8 mouse cellular contexts compared by ENCODE assay signal in genomic region chr4:135854630-135855029, GRCm38 (mm10). TPM values are rescaled to one million over a fixed set of nuclear protein-coding genes. Genes with fewer than 3 reads are reported as not detected.
DNase-seq lines count a peak whose midpoint lies in the region; ATAC-seq and TF ChIP-seq lines count a peak whose summit lies in the region.

No protein-coding gene starts in this region.

- TF ChIP-seq CTCF in left cerebral cortex, adult 2 months (IDR thresholded peaks at IDR 0.05): no peak

- no peak for DNase-seq in left cerebral cortex, adult 2 months (ENCODE audit: extremely low spot score in 1 of 2, low spot score in 2 of 2)
- no peak for DNase-seq in left cerebral cortex, adult 18-20 months (ENCODE audit: low spot score in 2 of 2)
- DNase-seq in cerebellum, adult 11 months: no peak
- DNase-seq in ovary, postnatal 10 days (ENCODE audit: low spot score): no peak

- WGBS in forebrain, embryonic 13.5 days: 68% methylated on average over 11 of the region's 11 CpGs
- WGBS in limb, embryonic 12.5 days: 72% methylated on average over 11 of the region's 11 CpGs
- WGBS in neural tube, embryonic 14.5 days: 72% methylated on average over 11 of the region's 11 CpGs

- H3K27me3 ChIP-seq in forebrain, embryonic 13.5 days: no peaks in the 10 kb centered on the region
- H3K27me3 ChIP-seq in limb, embryonic 12.5 days: no peaks in the 10 kb centered on the region
- H3K27me3 ChIP-seq in neural tube, embryonic 14.5 days (ENCODE audit: control insufficient read depth, insufficient read depth, low read length): no peaks in the 10 kb centered on the region

- peak overlapping the region; percentile 95 for H3K9ac ChIP-seq in forebrain, embryonic 13.5 days
- H3K9ac ChIP-seq in limb, embryonic 12.5 days (replicated peaks): peak overlapping the region; percentile 99
- no peak overlapping the region for H3K9ac ChIP-seq in neural tube, embryonic 14.5 days (replicated peaks; ENCODE audit: low read depth, low read length)

- intact Hi-C loops in left cerebral cortex, adult 2 months (cut with DNase I): loop anchor here (2.0 to 5.0 kb wide), 2 partner anchors 22 to 32 kb away; no protein-coding TSS in a partner anchor

- H3K4me2 ChIP-seq in forebrain, embryonic 13.5 days: peak overlapping the region; percentile 82
- H3K4me2 ChIP-seq in limb, embryonic 12.5 days: peak overlapping the region; percentile 76
- H3K4me2 ChIP-seq in neural tube, embryonic 14.5 days (ENCODE audit: low read depth, low read length): peak overlapping the region; percentile 68; the same call in 1 of the 2 replicates

- no peak for ATAC-seq in forebrain, embryonic 13.5 days
- no peak for ATAC-seq in limb, embryonic 12.5 days (ENCODE audit: insufficient number of reproducible peaks, insufficient read depth, low FRiP score, low TSS enrichment, low read depth)
- ATAC-seq in neural tube, embryonic 14.5 days (ENCODE audit: low read depth): no peak
- no peak for ATAC-seq in megakaryocyte progenitor cell, adult 5-6 weeks (replicated peaks; ENCODE audit: poor library complexity)

- H3K9me3 ChIP-seq in forebrain, embryonic 13.5 days (replicated peaks): no peaks in the 10 kb centered on the region
- no peaks in the 10 kb centered on the region for H3K9me3 ChIP-seq in limb, embryonic 12.5 days
- H3K9me3 ChIP-seq in neural tube, embryonic 14.5 days (ENCODE audit: control insufficient read depth, low read length): no peaks in the 10 kb centered on the region

- H3K4me1 ChIP-seq in forebrain, embryonic 13.5 days: peaks cover 54% of the 10 kb centered on the region
- H3K4me1 ChIP-seq in limb, embryonic 12.5 days (replicated peaks): peaks cover 26% of the 10 kb centered on the region
- H3K4me1 ChIP-seq in neural tube, embryonic 14.5 days (ENCODE audit: control insufficient read depth, insufficient read depth, low read length): peaks cover 28% of the 10 kb centered on the region

- H3K36me3 ChIP-seq in forebrain, embryonic 13.5 days (ENCODE audit: poor library complexity, severe bottlenecking): no peaks in the 10 kb centered on the region
- H3K36me3 ChIP-seq in limb, embryonic 12.5 days: peaks cover 5% of the 10 kb centered on the region; the same call in 1 of the 2 replicates
- H3K36me3 ChIP-seq in neural tube, embryonic 14.5 days (ENCODE audit: control insufficient read depth, insufficient read depth, low read length): no peaks in the 10 kb centered on the region

- peak overlapping the region; percentile 78 for H3K27ac ChIP-seq in left cerebral cortex, adult 2 months
- H3K27ac ChIP-seq in forebrain, embryonic 13.5 days: peak overlapping the region; percentile 99
- peak overlapping the region; percentile 99 for H3K27ac ChIP-seq in limb, embryonic 12.5 days
- peak overlapping the region; percentile 97 for H3K27ac ChIP-seq in neural tube, embryonic 14.5 days (ENCODE audit: low read depth, low read length)

- H3K4me3 ChIP-seq in left cerebral cortex, adult 2 months: no peak overlapping the region
- H3K4me3 ChIP-seq in forebrain, embryonic 13.5 days: peak overlapping the region; percentile 74; the same call in 1 of the 2 replicates
- H3K4me3 ChIP-seq in limb, embryonic 12.5 days (replicated peaks): no peak overlapping the region; the same call in 1 of the 2 replicates
- no peak overlapping the region for H3K4me3 ChIP-seq in neural tube, embryonic 14.5 days (ENCODE audit: low read depth, low read length)

RNA-seq across cellular contexts. Expression of gene Srsf10, which starts 0.9 kb away (rescaled TPM):
- 10 to 100 TPM; 70.8 to 82.2 TPM for total RNA-seq in left cerebral cortex, adult 2 months (2021)
- total RNA-seq in left cerebral cortex, adult 18-20 months (2021): 10 to 100 TPM; 72.3 to 76.1 TPM
- 341 and 352 TPM in 2 replicates for polyA plus RNA-seq in forebrain, embryonic 13.5 days (2015; fragmentation: Nextera tagmentation; extraction: Ambion mirVana)
- polyA plus RNA-seq in limb, embryonic 12.5 days (2016; fragmentation: Nextera tagmentation; extraction: Ambion mirVana): 392 and 402 TPM in 2 replicates
- polyA plus RNA-seq in neural tube, embryonic 14.5 days (2014; fragmentation: Nextera tagmentation; extraction: Ambion mirVana): 219 and 228 TPM in 2 replicates
- total RNA-seq in megakaryocyte progenitor cell, adult 5-6 weeks (2015): 195 and 208 TPM in 2 replicates
- total RNA-seq in megakaryocyte progenitor cell, adult 5-6 weeks (2017): 200 and 240 TPM in 2 replicates

RNA-seq across cellular contexts. Expression of gene Pnrc2, which starts 19.0 kb away (rescaled TPM):
- 10 to 100 TPM; 41.1 to 41.7 TPM for total RNA-seq in left cerebral cortex, adult 2 months (2021)
- 10 to 100 TPM; 39.6 to 52.7 TPM for total RNA-seq in left cerebral cortex, adult 18-20 months (2021)
- 180 and 185 TPM in 2 replicates for polyA plus RNA-seq in forebrain, embryonic 13.5 days (2015; fragmentation: Nextera tagmentation; extraction: Ambion mirVana)
- 209 and 220 TPM in 2 replicates for polyA plus RNA-seq in limb, embryonic 12.5 days (2016; fragmentation: Nextera tagmentation; extraction: Ambion mirVana)
- polyA plus RNA-seq in neural tube, embryonic 14.5 days (2014; fragmentation: Nextera tagmentation; extraction: Ambion mirVana): 85.7 and 100 TPM in 2 replicates
- 151 TPM in 2 replicates for total RNA-seq in megakaryocyte progenitor cell, adult 5-6 weeks (2015)
- 131 and 154 TPM in 2 replicates for total RNA-seq in megakaryocyte progenitor cell, adult 5-6 weeks (2017)

RNA-seq across cellular contexts. Expression of gene Cnr2, which starts 40.6 kb away (rescaled TPM):
- under 1 TPM in 1 of 2 experiments, not detected in 1; 0.11 TPM for total RNA-seq in left cerebral cortex, adult 2 months (2021)
- total RNA-seq in left cerebral cortex, adult 18-20 months (2021): not detected
- polyA plus RNA-seq in forebrain, embryonic 13.5 days (2015; fragmentation: Nextera tagmentation; extraction: Ambion mirVana): 0.13 and 0.21 TPM in 2 replicates
- polyA plus RNA-seq in limb, embryonic 12.5 days (2016; fragmentation: Nextera tagmentation; extraction: Ambion mirVana): 0.22 and 0.45 TPM in 2 replicates
- polyA plus RNA-seq in neural tube, embryonic 14.5 days (2014; fragmentation: Nextera tagmentation; extraction: Ambion mirVana): 0.13 and 0.15 TPM in 2 replicates
- 6.5 and 7.0 TPM in 2 replicates for total RNA-seq in megakaryocyte progenitor cell, adult 5-6 weeks (2015)
- total RNA-seq in megakaryocyte progenitor cell, adult 5-6 weeks (2017): 5.2 and 6.7 TPM in 2 replicates

Comparison
In these comparisons a context has a peak if more than half of its experiments do, and no peak if none do; other contexts are left out.
1. RNA of gene Cnr2, which starts 40.6 kb away (total RNA-seq): 5.2 to 7.0 TPM in megakaryocyte progenitor cell, adult 5-6 weeks; 0.11 TPM in left cerebral cortex, adult 2 months and not detected in left cerebral cortex, adult 18-20 months; every median in the first group is over 4 times any median in the second.
2. Peak in every context shown above with its lines, with median percentiles within 50 percentile points of each other: H3K27ac ChIP-seq and H3K4me2 ChIP-seq.